Mouse (Mus musculus) CH12.LX (cell line): ENCODE measurements around the gene Tapt1. TPM values are rescaled to one million over a fixed set of nuclear protein-coding genes. Genes with fewer than 3 reads are reported as not detected.

ENCODE experiments used
- DNase-seq: peaks from one replicate; pipeline ENCODE4 v3.0.0-alpha.2; 2013; ENCODE audit errors: extremely low read depth
- H3K27ac ChIP-seq: 2 replicates; pipeline ENCODE4 v1.5.1; 2012; ENCODE audit warnings: low read depth, mild to moderate bottlenecking, control low read depth, moderate library complexity; ENCODE audit not compliant: insufficient read depth
- H3K27me3 ChIP-seq: replicated peaks from 2 replicates; pipeline ENCODE3; 2012; ENCODE audit warnings: inconsistent platforms
- H3K36me3 ChIP-seq, 2 experiments: replicated peaks in 1 of 2; 2 replicates each; pipeline versions ENCODE3 to v1.6.1; 2012; ENCODE audit warnings: inconsistent platforms in 1 of 2, low read length in 1 of 2, mild to moderate bottlenecking in 1 of 2, mixed read lengths in 1 of 2, moderate library complexity in 1 of 2; ENCODE audit not compliant: control insufficient read depth in 1 of 2, insufficient read depth in 1 of 2
- H3K4me1 ChIP-seq, 2 experiments: 2 replicates each; pipeline ENCODE4 v1.6.1; 2012; ENCODE audit warnings: inconsistent platforms in 1 of 2, moderate library complexity in 1 of 2; ENCODE audit not compliant: insufficient read depth in 2 of 2, control insufficient read depth in 1 of 2
- H3K4me2 ChIP-seq: 2 replicates; pipeline ENCODE4 v1.6.1; 2012; ENCODE audit warnings: low read depth, mild to moderate bottlenecking, control low read depth; ENCODE audit not compliant: poor library complexity, insufficient read depth, severe bottlenecking
- H3K4me3 ChIP-seq, 3 experiments: fragments of 150-350 bp in 1 of 3; sonication (generic) in 1 of 3; replicated peaks in 1 of 3; 2 replicates each; pipeline versions ENCODE3 to v1.5.1; 2011 to 2012; ENCODE audit warnings: low read depth in 2 of 3, low read length in 2 of 3, mild to moderate bottlenecking in 2 of 3, moderate library complexity in 2 of 3, control low read depth in 1 of 3, improper control_type of control experiment in 1 of 3, inconsistent platforms in 1 of 3, mixed read lengths in 1 of 3; ENCODE audit not compliant: poor library complexity in 1 of 3
- H3K79me2 ChIP-seq: replicated peaks from 2 replicates; pipeline ENCODE4 v1.6.1; 2012; ENCODE audit warnings: mild to moderate bottlenecking, moderate library complexity; ENCODE audit not compliant: control insufficient read depth, poor library complexity, insufficient read depth, severe bottlenecking; ENCODE audit errors: extremely low read depth
- H3K9ac ChIP-seq: 2 replicates; pipeline ENCODE4 v1.6.1; 2012; ENCODE audit warnings: low read depth, mild to moderate bottlenecking, control low read depth, moderate library complexity; ENCODE audit not compliant: insufficient read depth
- H3K9me3 ChIP-seq: replicated peaks from 2 replicates; pipeline ENCODE3; 2012; ENCODE audit warnings: low read length, inconsistent platforms, mixed read lengths
- ETS1 ChIP-seq: conservative IDR thresholded peaks from 2 replicates; pipeline ENCODE4 v1.6.1; 2012; ENCODE audit warnings: low read depth, mild to moderate bottlenecking, inconsistent platforms, low read length, improper control_type of control experiment, moderate library complexity
- JUN ChIP-seq: IDR thresholded peaks from 2 replicates; pipeline ENCODE4 v1.6.1; 2011; ENCODE audit warnings: low read depth, mild to moderate bottlenecking, low read length, improper control_type of control experiment, moderate library complexity; ENCODE audit not compliant: insufficient read depth
- JUND ChIP-seq: conservative IDR thresholded peaks from 2 replicates; pipeline ENCODE4 v1.6.1; 2011; ENCODE audit warnings: low read depth, low read length, improper control_type of control experiment
- KAT2A ChIP-seq: IDR thresholded peaks from 2 replicates; pipeline ENCODE4 v1.6.1; 2012; ENCODE audit warnings: low read length, improper control_type of control experiment, inconsistent platforms; ENCODE audit not compliant: insufficient replicate concordance
- MYC ChIP-seq: IDR thresholded peaks from 2 replicates; pipeline ENCODE4 v1.6.1; 2011; ENCODE audit warnings: low read depth, mild to moderate bottlenecking, improper control_type of control experiment, low read length
- NRF1 ChIP-seq: IDR thresholded peaks from 2 replicates; pipeline ENCODE4 v1.6.1; 2014; ENCODE audit warnings: low read depth, mild to moderate bottlenecking, inconsistent platforms, low read length, improper control_type of control experiment, moderate library complexity
- PAX5 ChIP-seq: IDR thresholded peaks from 2 replicates; pipeline ENCODE4 v1.6.1; 2012; ENCODE audit warnings: low read length, inconsistent platforms, mixed read lengths
- RAD21 ChIP-seq: IDR thresholded peaks from 2 replicates; pipeline ENCODE4 v1.6.1; 2011; ENCODE audit warnings: low read depth, mild to moderate bottlenecking, low read length, improper control_type of control experiment, moderate library complexity
- RCOR1 ChIP-seq: conservative IDR thresholded peaks from 2 replicates; pipeline ENCODE4 v1.6.1; 2012; ENCODE audit warnings: low read depth, mild to moderate bottlenecking, inconsistent platforms, low read length, improper control_type of control experiment
- SMC3 ChIP-seq: IDR thresholded peaks from 2 replicates; pipeline ENCODE4 v1.6.1; 2011; ENCODE audit warnings: low read depth, low read length, improper control_type of control experiment
- USF2 ChIP-seq: conservative IDR thresholded peaks from 2 replicates; pipeline ENCODE4 v1.6.1; 2011; ENCODE audit warnings: low read depth, low read length, improper control_type of control experiment
- ZKSCAN1 ChIP-seq: IDR thresholded peaks from 2 replicates; pipeline ENCODE4 v1.6.1; 2012; ENCODE audit warnings: low read depth, inconsistent platforms, low read length, improper control_type of control experiment, borderline replicate concordance
- ZNF384 ChIP-seq: IDR thresholded peaks from 2 replicates; pipeline ENCODE4 v1.6.1; 2012; ENCODE audit warnings: low read depth, low read length, improper control_type of control experiment, inconsistent platforms
- dilution Hi-C: fragments of 300-500 bp; cut with MboI; formaldehyde crosslinking; loops from 2 replicates; pipeline ENCODE4 v1.14.3; 2020; ENCODE audit warnings: low sequenced_read_pairs; ENCODE audit not compliant: extremely low pct_unique_long_range_greater_than_20kb, extremely low pct_ligation_motif_present
- in situ Hi-C: fragments of 300-500 bp; cut with MboI; formaldehyde crosslinking; loops from 3 replicates; pipeline ENCODE4 v1.14.3; 2019; ENCODE audit warnings: low sequenced_read_pairs, low pct_ligation_motif_present, low pct_unique_long_range_greater_than_20kb, mixed read lengths
- polyA plus RNA-seq: library from polyadenylated mRNA; unstranded; fragments of >175 nt; gene quantifications from 2 replicates; pipeline ENCODE4 v1.2.1, GENCODE M21; 2012; ENCODE audit warnings: low read depth; ENCODE audit not compliant: insufficient read length
- total RNA-seq, 2 experiments: library from RNA; depleted of rRNA; stranded (reverse); fragments of 300-350 nt in 1 of 2; fragments of >200 nt in 1 of 2; gene quantifications; 2 replicates each; pipeline ENCODE4 v1.2.3; 2012 to 2014

Tapt1 gene
- total and polyA plus RNA-seq, 3 experiments, result 15.7 to 40.8 (median 33.5) TPM

DNA sequence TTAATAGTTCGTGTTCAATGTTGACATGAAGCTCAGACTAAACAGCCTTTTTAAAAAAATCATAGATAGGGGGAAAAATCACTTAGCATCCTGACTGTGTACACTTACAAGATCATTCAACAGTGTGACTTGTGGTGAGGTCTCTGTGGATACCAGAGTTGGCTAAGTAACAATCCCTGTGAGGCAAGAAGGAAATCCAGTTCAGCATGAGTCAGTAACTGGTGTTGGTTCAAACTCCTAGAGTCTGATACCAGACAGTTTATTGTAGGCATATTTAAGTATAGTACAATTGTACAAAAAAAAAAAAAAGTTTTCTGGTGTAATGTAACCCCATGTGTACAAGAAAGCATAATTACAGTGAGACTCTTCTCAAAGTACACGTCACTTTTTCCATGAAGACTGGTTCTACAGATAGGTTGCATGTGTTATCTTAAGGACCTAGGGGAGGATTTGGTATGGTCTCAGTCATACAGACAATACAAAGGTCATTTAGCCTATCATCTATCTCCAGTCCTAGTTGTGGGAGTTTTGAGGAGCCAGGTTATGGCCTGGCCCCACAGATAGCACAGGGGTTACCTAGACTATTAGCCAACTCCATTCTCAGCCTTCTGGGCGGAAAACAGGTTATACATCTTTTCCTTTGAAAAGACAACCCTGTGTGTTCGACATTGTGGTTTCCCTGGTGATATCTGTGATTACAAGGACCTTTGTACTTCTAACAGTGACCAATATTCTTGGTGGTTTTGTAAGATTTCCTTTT, 66.6 kb downstream of the Tapt1 start:
- Histone ChIP-seq H3K9ac (no peak overlapping the region), H3K9me3 (no peaks in the 10 kb centered on the region), H3K4me3 (no peak overlapping the region), H3K4me2 (no peak overlapping the region), H3K36me3 (no peaks in the 10 kb centered on the region), H3K27me3 (no peaks in the 10 kb centered on the region), H3K4me1 (peaks cover 13 to 40% of the 10 kb centered on the region in 2 experiments), H3K79me2 (no peaks in the 10 kb centered on the region), H3K27ac (no peak overlapping the region)
- in situ Hi-C loops, result loop anchor here (10.0 kb wide), 2 partner anchors 55 to 95 kb away; no protein-coding TSS in a partner anchor
- peak; percentile 57; the same call in 1 of the 2 replicates for TF ChIP-seq ZNF384
- TF ChIP-seq JUN, result peak; percentile 79
- TF ChIP-seq PAX5, result no peak
- TF ChIP-seq JUND, result peak; percentile 88
- no peak for DNase-seq
- dilution Hi-C loops, result no loop called here

DNA sequence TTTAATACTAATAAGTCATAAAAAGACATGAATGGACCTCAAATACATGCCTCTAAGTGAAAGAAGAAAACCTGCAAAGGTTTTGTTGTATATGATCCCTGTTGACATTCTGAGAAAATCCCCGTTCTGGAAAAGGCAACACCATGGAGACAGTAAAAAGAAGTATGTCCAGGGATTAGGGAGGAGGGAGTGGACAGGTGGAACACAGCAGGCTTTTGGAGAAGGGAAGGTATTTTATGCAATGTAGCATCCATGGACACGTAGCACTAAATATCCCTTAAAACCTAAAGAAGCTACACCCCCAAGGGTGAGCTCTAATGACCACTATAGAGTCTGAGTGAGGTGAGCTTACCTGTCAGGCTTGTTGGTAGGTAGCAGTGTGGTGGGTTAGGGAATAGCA, 67.2 kb downstream of the Tapt1 start:
- H3K9ac ChIP-seq, result no peak overlapping the region
- no peak for TF ChIP-seq USF2
- TF ChIP-seq ETS1, result no peak
- no peak for TF ChIP-seq RAD21
- TF ChIP-seq NRF1, result no peak
- TF ChIP-seq MYC, result no peak
- TF ChIP-seq, all 38 proteins: peak for 0
- no peak for DNase-seq
- Histone ChIP-seq H3K4me1 (peaks cover 13 to 35% of the 10 kb centered on the region in 2 experiments), H3K4me2 (no peak overlapping the region), H3K79me2 (no peaks in the 10 kb centered on the region), H3K36me3 (no peaks in the 10 kb centered on the region), H3K9me3 (no peaks in the 10 kb centered on the region), H3K27ac (no peak overlapping the region), H3K27me3 (no peaks in the 10 kb centered on the region), H3K4me3 (no peak overlapping the region)
- dilution Hi-C loops, result no loop called here
- in situ Hi-C loops, result no loop called here

DNA sequence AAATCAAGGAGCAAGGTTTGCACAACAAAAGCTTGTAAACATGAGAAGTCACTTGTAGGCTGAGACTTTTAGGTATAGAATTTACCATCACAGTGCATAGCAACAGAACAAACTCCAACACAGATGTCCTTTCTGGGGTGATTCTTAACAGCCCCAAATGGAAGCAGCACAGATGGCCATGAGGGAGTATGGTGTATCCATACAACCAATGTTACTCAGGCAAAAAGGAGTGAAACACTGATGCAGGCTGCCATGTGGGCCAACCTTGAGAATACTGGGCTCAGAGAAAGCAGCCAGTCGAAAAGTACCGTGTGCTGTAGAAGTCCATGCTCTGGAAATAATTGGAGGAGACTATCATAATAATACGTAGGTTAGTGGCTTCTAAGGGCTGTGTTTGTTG, 68.0 kb downstream of the Tapt1 start:
- no peak for TF ChIP-seq KAT2A
- TF ChIP-seq RCOR1, result no peak
- TF ChIP-seq ZKSCAN1, result no peak
- TF ChIP-seq ETS1, result no peak
- no peak for TF ChIP-seq SMC3
- H3K4me3 ChIP-seq, result no peak overlapping the region
- no peak overlapping the region for H3K27ac ChIP-seq
- no peaks in the 10 kb centered on the region for H3K79me2 ChIP-seq
- no peaks in the 10 kb centered on the region for H3K27me3 ChIP-seq
- no peaks in the 10 kb centered on the region for H3K9me3 ChIP-seq
- H3K4me1 ChIP-seq, result peaks cover 6 to 27% of the 10 kb centered on the region in 2 experiments; a peak in 3 of 4 replicates
- in situ Hi-C loops, result no loop called here
- dilution Hi-C loops, result no loop called here
- no peak overlapping the region for H3K4me2 ChIP-seq
- H3K36me3 ChIP-seq, result no peaks in the 10 kb centered on the region
- no peak overlapping the region for H3K9ac ChIP-seq
- DNase-seq, result no peak
